Mouse (Mus musculus): Measurements from ENCODE around the gene Nol4l. TPM values are rescaled to one million over a fixed set of nuclear protein-coding genes. Genes with fewer than 3 reads are reported as not detected.

Nol4l gene
- polyA plus RNA-seq, 1 experiment from 2014 or later, result 10.3 TPM

GRCm38 (mm10) chr2:153493393-153493731 is 36.4 kb downstream of the Nol4l start:
- H3K9ac ChIP-seq, result no peak overlapping the region
- no peak for ATAC-seq (ENCODE audit: insufficient number of reproducible peaks, low FRiP score, low TSS enrichment, low read depth)
- H3K9me3 ChIP-seq (replicated peaks), result no peaks in the 10 kb centered on the region
- no peaks in the 10 kb centered on the region for H3K36me3 ChIP-seq
- peak overlapping the region; percentile 97 for H3K4me2 ChIP-seq (replicated peaks)
- H3K4me3 ChIP-seq (replicated peaks), result peak overlapping the region; percentile 55
- H3K4me1 ChIP-seq, result peaks cover 54% of the 10 kb centered on the region
- H3K27ac ChIP-seq (replicated peaks), result no peak overlapping the region; the same call in 1 of the 2 replicates
- peaks cover 11% of the 10 kb centered on the region for H3K27me3 ChIP-seq
- 19% methylated on average over 2 of the region's 2 CpGs for WGBS

- peak; percentile 65 for ATAC-seq (ENCODE audit: insufficient number of reproducible peaks, low FRiP score, low TSS enrichment, low read depth)
- peak within 1 kb of the TSS; percentile 55 for H3K4me3 ChIP-seq (replicated peaks)
- H3K9me3 ChIP-seq (replicated peaks), result no peaks in the 10 kb centered on the region
- H3K36me3 ChIP-seq, result no peaks in the 10 kb centered on the region
- peak within 1 kb of the TSS; percentile 97 for H3K4me2 ChIP-seq (replicated peaks)
- H3K27ac ChIP-seq (replicated peaks), result no peak within 1 kb of the TSS; the same call in 1 of the 2 replicates
- peak within 1 kb of the TSS; percentile 44 for H3K9ac ChIP-seq
- under 1% methylated on average over 66 of the region's 83 CpGs for WGBS
- H3K4me1 ChIP-seq, result peaks cover 54% of the 10 kb centered on the region
- peaks cover 11% of the 10 kb centered on the region for H3K27me3 ChIP-seq
Observed at GRCm38 (mm10) chr2:153492573-153493392, 37.0 kb downstream of the Nol4l start, which contains the start of gene 4930404H24Rik. Gene 4930404H24Rik (plus strand): TSS chr2:153492790.

GRCm38 (mm10) chr2:153492179-153492517 is 37.6 kb downstream of the Nol4l start:
- Histone ChIP-seq H3K27me3 (peaks cover 11% of the 10 kb centered on the region), H3K27ac (replicated peaks) (no peak overlapping the region), H3K4me2 (replicated peaks) (peak overlapping the region; percentile 97), H3K9me3 (replicated peaks) (no peaks in the 10 kb centered on the region), H3K4me1 (peaks cover 54% of the 10 kb centered on the region), H3K36me3 (no peaks in the 10 kb centered on the region), H3K9ac (peak overlapping the region; percentile 44), H3K4me3 (replicated peaks) (peak overlapping the region; percentile 55)
- WGBS, result under 1% methylated on average over 24 of the region's 24 CpGs
- peak; percentile 26; the same call in 1 of the 2 replicates for ATAC-seq (ENCODE audit: insufficient number of reproducible peaks, low FRiP score, low TSS enrichment, low read depth)

GRCm38 (mm10) chr2:153491512-153492178 is 38.1 kb downstream of the Nol4l start:
- Histone ChIP-seq H3K27ac (replicated peaks) (no peak overlapping the region), H3K27me3 (peaks cover 11% of the 10 kb centered on the region), H3K4me1 (peaks cover 49% of the 10 kb centered on the region), H3K4me3 (replicated peaks) (peak overlapping the region; percentile 55), H3K9me3 (replicated peaks) (no peaks in the 10 kb centered on the region), H3K36me3 (no peaks in the 10 kb centered on the region), H3K9ac (no peak overlapping the region), H3K4me2 (replicated peaks) (peak overlapping the region; percentile 97)
- WGBS, result 13% methylated on average over 18 of the region's 18 CpGs
- no peak for ATAC-seq (ENCODE audit: insufficient number of reproducible peaks, low FRiP score, low TSS enrichment, low read depth)

GRCm38 (mm10) chr2:153490940-153491339 is 38.8 kb downstream of the Nol4l start:
- Histone ChIP-seq H3K9me3 (replicated peaks) (no peaks in the 10 kb centered on the region), H3K27me3 (peaks cover 11% of the 10 kb centered on the region), H3K9ac (no peak overlapping the region), H3K36me3 (no peaks in the 10 kb centered on the region), H3K27ac (replicated peaks) (no peak overlapping the region), H3K4me3 (replicated peaks) (no peak overlapping the region), H3K4me2 (replicated peaks) (no peak overlapping the region), H3K4me1 (peaks cover 42% of the 10 kb centered on the region)
- 25% methylated on average over 5 of the region's 5 CpGs for WGBS
- ATAC-seq (ENCODE audit: insufficient number of reproducible peaks, low FRiP score, low TSS enrichment, low read depth), result no peak

GRCm38 (mm10) chr2:153490116-153490515 is 39.7 kb downstream of the Nol4l start:
- H3K27ac ChIP-seq (replicated peaks), result no peak overlapping the region
- no peak overlapping the region for H3K4me2 ChIP-seq (replicated peaks)
- no peak overlapping the region for H3K4me3 ChIP-seq (replicated peaks)
- 76% methylated on average over 1 of the region's 1 CpGs for WGBS
- no peaks in the 10 kb centered on the region for H3K9me3 ChIP-seq (replicated peaks)
- H3K27me3 ChIP-seq, result peaks cover 11% of the 10 kb centered on the region
- H3K36me3 ChIP-seq, result no peaks in the 10 kb centered on the region
- no peak overlapping the region for H3K9ac ChIP-seq
- peaks cover 39% of the 10 kb centered on the region for H3K4me1 ChIP-seq
- ATAC-seq (ENCODE audit: insufficient number of reproducible peaks, low FRiP score, low TSS enrichment, low read depth), result no peak

GRCm38 (mm10) chr2:153484071-153484470 is 45.7 kb downstream of the Nol4l start:
- Histone ChIP-seq H3K9me3 (replicated peaks) (no peaks in the 10 kb centered on the region), H3K9ac (no peak overlapping the region), H3K27ac (replicated peaks) (no peak overlapping the region), H3K4me3 (replicated peaks) (no peak overlapping the region), H3K36me3 (no peaks in the 10 kb centered on the region), H3K27me3 (0 out of 2 replicates have a peak, but pooled peaks cover 5% of the 10 kb centered on the region), H3K4me2 (replicated peaks) (no peak overlapping the region), H3K4me1 (peaks cover 21% of the 10 kb centered on the region)
- WGBS, result 56% methylated on average over 4 of the region's 4 CpGs
- no peak for ATAC-seq (ENCODE audit: insufficient number of reproducible peaks, low FRiP score, low TSS enrichment, low read depth)

- 9% methylated on average over 20 of the region's 20 CpGs for WGBS
- H3K4me2 ChIP-seq (replicated peaks), result peak overlapping the region; percentile 33
- no peaks in the 10 kb centered on the region for H3K36me3 ChIP-seq
- no peak overlapping the region for H3K27ac ChIP-seq (replicated peaks)
- ATAC-seq (ENCODE audit: insufficient number of reproducible peaks, low FRiP score, low TSS enrichment, low read depth), result no peak
- H3K27me3 ChIP-seq, result 0 out of 2 replicates have a peak, but pooled peaks cover 5% of the 10 kb centered on the region
- no peaks in the 10 kb centered on the region for H3K9me3 ChIP-seq (replicated peaks)
- 0 out of 2 replicates have a peak overlapping the region, but pooled peaks have one; percentile 18 for H3K9ac ChIP-seq
- H3K4me1 ChIP-seq, result peaks cover 22% of the 10 kb centered on the region
- H3K4me3 ChIP-seq (replicated peaks), result no peak overlapping the region
Observed at GRCm38 (mm10) chr2:153483118-153483983, 46.4 kb downstream of the Nol4l start.

GRCm38 (mm10) chr2:153481861-153482120 is 48.0 kb downstream of the Nol4l start:
- no peak for ATAC-seq (ENCODE audit: insufficient number of reproducible peaks, low FRiP score, low TSS enrichment, low read depth)
- WGBS, result 72% methylated on average over 2 of the region's 2 CpGs
- Histone ChIP-seq H3K4me2 (replicated peaks) (no peak overlapping the region), H3K9ac (no peak overlapping the region), H3K27ac (replicated peaks) (no peak overlapping the region), H3K27me3 (0 out of 2 replicates have a peak, but pooled peaks cover 5% of the 10 kb centered on the region), H3K4me1 (peaks cover 22% of the 10 kb centered on the region), H3K36me3 (no peaks in the 10 kb centered on the region), H3K9me3 (replicated peaks) (no peaks in the 10 kb centered on the region), H3K4me3 (replicated peaks) (no peak overlapping the region)

GRCm38 (mm10) chr2:153481108-153481860 is 48.5 kb downstream of the Nol4l start:
- ATAC-seq (ENCODE audit: insufficient number of reproducible peaks, low FRiP score, low TSS enrichment, low read depth), result no peak
- H3K4me1 ChIP-seq, result peaks cover 27% of the 10 kb centered on the region
- no peak overlapping the region for H3K9ac ChIP-seq
- 64% methylated on average over 7 of the region's 7 CpGs for WGBS
- 0 out of 2 replicates have a peak, but pooled peaks cover 5% of the 10 kb centered on the region for H3K27me3 ChIP-seq
- H3K4me3 ChIP-seq (replicated peaks), result no peak overlapping the region
- H3K9me3 ChIP-seq (replicated peaks), result no peaks in the 10 kb centered on the region
- H3K27ac ChIP-seq (replicated peaks), result no peak overlapping the region
- H3K4me2 ChIP-seq (replicated peaks), result no peak overlapping the region
- H3K36me3 ChIP-seq, result no peaks in the 10 kb centered on the region
